Mouse (Mus musculus): Measurements from ENCODE around the gene Samd4b. TPM values are rescaled to one million over a fixed set of nuclear protein-coding genes. Genes with fewer than 3 reads are reported as not detected.

Samd4b gene
- total and polyA plus RNA-seq, 3 experiments, result 4.4 to 88.8 (median 75.9) TPM

DNA sequence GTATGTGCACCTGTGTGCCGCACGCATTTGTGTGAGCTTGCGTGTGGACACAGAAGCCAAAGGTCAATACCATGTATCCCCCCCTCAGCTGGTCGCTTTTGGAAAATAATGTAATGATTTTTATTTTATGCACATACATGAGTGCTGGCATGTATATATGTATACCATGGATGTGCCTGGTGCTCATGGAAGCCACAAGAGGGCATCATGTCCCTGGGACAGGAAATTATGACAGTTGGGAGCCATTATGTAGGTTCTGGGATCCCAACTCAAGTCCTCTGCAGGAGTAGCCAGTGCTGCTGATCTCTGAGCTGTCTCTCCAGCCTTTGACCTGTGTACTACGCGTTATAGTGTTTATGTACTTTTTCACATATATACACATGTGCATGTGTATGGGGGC is 121.8 kb downstream of the Samd4b start:
- no peak for TF ChIP-seq CTCF (IDR thresholded peaks at IDR 0.05; ENCODE audit: low read depth, low read length)
- no peak for TF ChIP-seq POLR2AphosphoS5 (IDR thresholded peaks at IDR 0.05; ENCODE audit: insufficient replicate concordance, low read depth, low read length)
- TF ChIP-seq GATA2 (IDR thresholded peaks at IDR 0.05; ENCODE audit: borderline replicate concordance, low read depth, low read length), result no peak
- no peak for TF ChIP-seq TAL1 (conservative IDR thresholded peaks at IDR 0.05; ENCODE audit: low read depth, low read length)
- no peak for TF ChIP-seq GATA1 (IDR thresholded peaks at IDR 0.05; ENCODE audit: borderline replicate concordance, low read length)
- Histone ChIP-seq H3K27me3 (ENCODE audit: insufficient read depth, low read length) (no peaks in the 10 kb centered on the region; the same call in 1 of the 2 replicates), H3K9me3 (replicated peaks) (no peaks in the 10 kb centered on the region), H3K4me3 (ENCODE audit: low read depth, low read length) (no peak overlapping the region), H3K36me3 (replicated peaks) (no peaks in the 10 kb centered on the region), H3K4me1 (ENCODE audit: insufficient read depth, low read depth, low read length) (no peaks in the 10 kb centered on the region; the same call in 1 of the 2 replicates)
- ATAC-seq (ENCODE audit: extremely low read depth, insufficient number of reproducible peaks, low FRiP score, poor library complexity, severe bottlenecking) (no peak), DNase-seq (ENCODE audit: low spot score) (no peak)

GRCm38 (mm10) chr7:28467213-28467751 is 130.7 kb downstream of the Samd4b start:
- H3K27me3 ChIP-seq (ENCODE audit: insufficient read depth, low read length), result 0 out of 2 replicates have a peak, but pooled peaks cover 2% of the 10 kb centered on the region
- DNase-seq (ENCODE audit: low spot score) (no peak), ATAC-seq (ENCODE audit: extremely low read depth, insufficient number of reproducible peaks, low FRiP score, poor library complexity, severe bottlenecking) (no peak)
- H3K36me3 ChIP-seq (replicated peaks), result no peaks in the 10 kb centered on the region
- no peaks in the 10 kb centered on the region for H3K9me3 ChIP-seq (replicated peaks)
- no peaks in the 10 kb centered on the region for H3K4me1 ChIP-seq (ENCODE audit: insufficient read depth, low read depth, low read length)
- TF ChIP-seq TAL1 (conservative IDR thresholded peaks at IDR 0.05; ENCODE audit: low read depth, low read length), result no peak
- no peak for TF ChIP-seq CTCF (IDR thresholded peaks at IDR 0.05; ENCODE audit: low read depth, low read length)
- TF ChIP-seq GATA1 (IDR thresholded peaks at IDR 0.05; ENCODE audit: borderline replicate concordance, low read length), result no peak
- no peak for TF ChIP-seq GATA2 (IDR thresholded peaks at IDR 0.05; ENCODE audit: borderline replicate concordance, low read depth, low read length)
- no peak for TF ChIP-seq POLR2AphosphoS5 (IDR thresholded peaks at IDR 0.05; ENCODE audit: insufficient replicate concordance, low read depth, low read length)
- H3K4me3 ChIP-seq (ENCODE audit: low read depth, low read length), result no peak overlapping the region

DNA sequence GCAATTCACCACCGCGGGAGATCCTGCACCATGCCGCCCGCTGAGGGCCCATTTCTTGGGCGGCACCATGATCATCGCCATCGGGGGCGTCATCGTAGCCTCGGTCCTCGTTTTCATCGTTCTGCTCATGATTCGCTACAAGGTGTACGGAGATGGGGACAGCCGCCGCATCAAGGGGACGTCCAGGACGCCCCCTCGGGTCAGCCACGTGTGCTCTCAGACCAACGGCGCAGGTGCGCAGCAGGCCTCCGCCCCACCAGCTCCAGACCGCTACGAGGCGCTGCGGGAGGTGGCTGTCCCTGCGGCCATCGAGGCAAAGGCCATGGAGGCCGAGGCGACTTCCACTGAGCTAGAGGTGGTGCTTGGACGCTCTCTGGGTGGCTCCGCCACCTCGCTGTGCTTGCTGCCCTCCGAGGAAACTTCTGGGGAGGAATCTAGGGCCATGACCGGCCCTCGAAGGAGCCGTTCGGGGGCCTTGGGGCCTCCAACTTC is 131.2 kb downstream of the Samd4b start:
- H3K36me3 ChIP-seq (replicated peaks), result no peaks in the 10 kb centered on the region
- TF ChIP-seq CTCF (IDR thresholded peaks at IDR 0.05; ENCODE audit: low read depth, low read length), result no peak
- TF ChIP-seq GATA1 (IDR thresholded peaks at IDR 0.05; ENCODE audit: borderline replicate concordance, low read length), result no peak
- no peak for TF ChIP-seq GATA2 (IDR thresholded peaks at IDR 0.05; ENCODE audit: borderline replicate concordance, low read depth, low read length)
- TF ChIP-seq POLR2AphosphoS5 (IDR thresholded peaks at IDR 0.05; ENCODE audit: insufficient replicate concordance, low read depth, low read length), result no peak
- TF ChIP-seq TAL1 (conservative IDR thresholded peaks at IDR 0.05; ENCODE audit: low read depth, low read length), result no peak
- no peaks in the 10 kb centered on the region for H3K9me3 ChIP-seq (replicated peaks)
- ATAC-seq (ENCODE audit: extremely low read depth, insufficient number of reproducible peaks, low FRiP score, poor library complexity, severe bottlenecking) (no peak), DNase-seq (ENCODE audit: low spot score) (no peak)
- no peak overlapping the region for H3K4me3 ChIP-seq (ENCODE audit: low read depth, low read length)
- no peaks in the 10 kb centered on the region for H3K4me1 ChIP-seq (ENCODE audit: insufficient read depth, low read depth, low read length)
- 0 out of 2 replicates have a peak, but pooled peaks cover 2% of the 10 kb centered on the region for H3K27me3 ChIP-seq (ENCODE audit: insufficient read depth, low read length)

DNA sequence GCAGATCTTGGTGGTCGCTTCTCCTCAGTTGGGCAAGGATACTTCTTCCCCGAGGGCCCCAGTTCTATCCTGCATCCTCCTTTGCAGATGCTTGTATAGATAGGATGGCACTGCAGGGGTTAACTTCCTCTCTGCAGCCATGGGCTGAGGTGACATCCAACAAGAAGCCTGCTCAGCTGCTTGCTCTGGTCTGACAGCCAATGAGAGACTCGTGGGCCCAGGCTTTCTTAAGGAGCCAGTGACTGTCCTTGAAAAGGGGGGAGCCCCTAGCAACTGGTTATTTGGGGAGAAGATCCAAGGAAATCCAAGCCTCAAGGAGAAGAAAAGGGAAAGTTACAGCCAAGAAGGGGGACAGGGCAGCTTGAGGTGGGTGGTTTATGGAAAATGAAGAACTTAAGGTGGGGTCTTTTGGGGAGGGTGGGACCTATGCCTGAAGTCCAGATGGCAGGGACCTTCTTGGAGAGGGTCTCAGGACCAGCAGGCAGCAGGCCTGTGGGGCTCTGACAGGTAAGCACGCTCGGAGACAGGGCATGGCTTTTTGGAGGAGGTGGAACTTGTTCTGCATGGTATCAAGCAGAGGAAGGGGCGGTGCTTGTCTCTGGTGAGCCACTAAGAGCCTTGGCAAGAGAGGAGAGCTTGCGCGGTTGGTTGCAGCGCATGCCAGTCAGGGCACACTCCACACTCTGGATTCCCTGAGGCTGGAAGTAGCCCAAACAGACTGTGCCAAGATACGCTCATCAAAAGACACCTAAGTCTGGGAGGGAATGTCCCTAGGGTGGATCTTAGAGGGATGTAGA is 133.3 kb downstream of the Samd4b start:
- no peaks in the 10 kb centered on the region for H3K9me3 ChIP-seq (replicated peaks)
- H3K4me1 ChIP-seq (ENCODE audit: insufficient read depth, low read depth, low read length), result no peaks in the 10 kb centered on the region
- ATAC-seq (ENCODE audit: extremely low read depth, insufficient number of reproducible peaks, low FRiP score, poor library complexity, severe bottlenecking), result no peak
- no peak overlapping the region for H3K4me3 ChIP-seq (ENCODE audit: low read depth, low read length)
- no peaks in the 10 kb centered on the region for H3K36me3 ChIP-seq (replicated peaks)
- DNase-seq (ENCODE audit: low spot score), result no peak
- no peak for TF ChIP-seq TAL1 (conservative IDR thresholded peaks at IDR 0.05; ENCODE audit: low read depth, low read length)
- TF ChIP-seq POLR2AphosphoS5 (IDR thresholded peaks at IDR 0.05; ENCODE audit: insufficient replicate concordance, low read depth, low read length), result no peak
- TF ChIP-seq GATA2 (IDR thresholded peaks at IDR 0.05; ENCODE audit: borderline replicate concordance, low read depth, low read length), result no peak
- no peak for TF ChIP-seq CTCF (IDR thresholded peaks at IDR 0.05; ENCODE audit: low read depth, low read length)
- no peak for TF ChIP-seq GATA1 (IDR thresholded peaks at IDR 0.05; ENCODE audit: borderline replicate concordance, low read length)
- no peaks in the 10 kb centered on the region for H3K27me3 ChIP-seq (ENCODE audit: insufficient read depth, low read length)

- no peaks in the 10 kb centered on the region for H3K9me3 ChIP-seq (replicated peaks)
- no peak overlapping the region for H3K4me3 ChIP-seq (ENCODE audit: low read depth, low read length)
- no peak for ATAC-seq (ENCODE audit: extremely low read depth, insufficient number of reproducible peaks, low FRiP score, poor library complexity, severe bottlenecking)
- no peaks in the 10 kb centered on the region; the same call in 1 of the 2 replicates for H3K27me3 ChIP-seq (ENCODE audit: insufficient read depth, low read length)
- no peaks in the 10 kb centered on the region; the same call in 1 of the 2 replicates for H3K4me1 ChIP-seq (ENCODE audit: insufficient read depth, low read depth, low read length)
- no peaks in the 10 kb centered on the region for H3K36me3 ChIP-seq (replicated peaks)
- TF ChIP-seq GATA1 (IDR thresholded peaks at IDR 0.05; ENCODE audit: borderline replicate concordance, low read length), result no peak
- TF ChIP-seq GATA2 (IDR thresholded peaks at IDR 0.05; ENCODE audit: borderline replicate concordance, low read depth, low read length), result no peak
- TF ChIP-seq CTCF (IDR thresholded peaks at IDR 0.05; ENCODE audit: low read depth, low read length), result no peak
- no peak for TF ChIP-seq POLR2AphosphoS5 (IDR thresholded peaks at IDR 0.05; ENCODE audit: insufficient replicate concordance, low read depth, low read length)
- TF ChIP-seq TAL1 (conservative IDR thresholded peaks at IDR 0.05; ENCODE audit: low read depth, low read length), result no peak
- DNase-seq (ENCODE audit: low spot score), result no peak
Observed at GRCm38 (mm10) chr7:28462769-28463168, 135.2 kb downstream of the Samd4b start.

DNA sequence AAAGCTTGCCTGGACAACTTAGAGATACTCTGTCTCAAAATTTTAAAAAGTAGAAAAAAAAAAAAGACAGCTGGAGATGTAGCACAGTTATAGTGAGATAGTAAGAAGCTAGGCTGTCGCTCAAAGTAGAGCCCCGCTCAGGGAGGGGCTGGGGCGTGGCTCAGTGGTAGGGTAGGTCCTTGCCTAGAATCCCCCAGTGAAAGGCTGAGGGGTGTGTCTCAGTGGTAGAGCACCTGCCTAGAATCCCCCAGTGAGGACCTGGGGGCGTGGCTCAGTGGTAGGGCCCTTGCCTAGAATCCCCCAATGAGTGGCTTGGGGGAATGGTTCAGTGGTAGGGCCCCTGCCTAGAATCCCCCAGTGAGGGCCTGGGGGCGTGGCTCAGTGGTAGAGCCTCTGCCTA is 137.6 kb downstream of the Samd4b start:
- Histone ChIP-seq H3K36me3 (replicated peaks) (no peaks in the 10 kb centered on the region), H3K4me3 (ENCODE audit: low read depth, low read length) (no peak overlapping the region), H3K27me3 (ENCODE audit: insufficient read depth, low read length) (no peaks in the 10 kb centered on the region; the same call in 1 of the 2 replicates), H3K4me1 (ENCODE audit: insufficient read depth, low read depth, low read length) (no peaks in the 10 kb centered on the region; the same call in 1 of the 2 replicates), H3K9me3 (replicated peaks) (no peaks in the 10 kb centered on the region)
- ATAC-seq (ENCODE audit: extremely low read depth, insufficient number of reproducible peaks, low FRiP score, poor library complexity, severe bottlenecking), result no peak
- TF ChIP-seq POLR2AphosphoS5 (IDR thresholded peaks at IDR 0.05; ENCODE audit: insufficient replicate concordance, low read depth, low read length), result no peak
- no peak for TF ChIP-seq GATA1 (IDR thresholded peaks at IDR 0.05; ENCODE audit: borderline replicate concordance, low read length)
- no peak for TF ChIP-seq GATA2 (IDR thresholded peaks at IDR 0.05; ENCODE audit: borderline replicate concordance, low read depth, low read length)
- TF ChIP-seq TAL1 (conservative IDR thresholded peaks at IDR 0.05; ENCODE audit: low read depth, low read length), result no peak
- TF ChIP-seq CTCF (IDR thresholded peaks at IDR 0.05; ENCODE audit: low read depth, low read length), result no peak
- DNase-seq (ENCODE audit: low spot score), result no peak
